Mouse (Mus musculus): ENCODE data around the gene Hspb1. TPM values are rescaled to one million over a fixed set of nuclear protein-coding genes. Genes with fewer than 3 reads are reported as not detected.

The Hspb1 gene
- total RNA-seq, 1 experiment from 2014 or later = not detected

DNA sequence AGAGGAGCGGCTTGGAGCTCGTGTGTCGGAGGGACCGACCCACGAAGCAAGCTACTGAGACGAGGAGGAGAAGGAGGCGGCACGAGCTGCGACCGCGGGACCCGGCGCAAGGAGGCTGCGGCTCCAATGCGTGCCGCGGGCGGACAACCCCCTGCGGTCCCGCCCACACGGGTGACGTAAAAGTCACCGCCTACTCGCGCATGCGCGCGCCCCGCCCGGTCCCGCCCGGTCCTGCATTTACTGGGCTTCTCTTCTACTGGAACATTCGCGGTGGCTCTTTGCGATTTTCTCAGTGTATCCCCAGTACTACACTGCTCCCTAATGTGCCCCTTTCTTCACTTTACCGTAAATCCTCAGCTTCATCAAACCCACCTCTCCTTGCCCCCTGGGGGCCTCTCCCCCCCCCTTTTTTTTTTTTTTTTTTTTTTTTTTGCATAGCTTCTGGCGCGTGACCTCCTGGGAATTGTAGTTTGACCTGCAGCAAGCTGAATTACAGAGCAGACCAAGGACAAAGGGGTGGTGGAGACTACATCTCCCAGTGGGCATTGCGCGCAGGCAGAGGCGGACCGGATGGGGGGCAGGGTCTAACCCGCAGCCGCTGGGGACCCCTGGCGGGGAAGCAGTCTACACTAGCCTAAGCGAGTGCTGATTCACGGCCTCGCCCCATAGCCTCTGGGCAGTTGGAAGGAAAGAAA is 46.9 kb downstream of the Hspb1 start, which contains the start of gene Ywhag:
TSS of gene Ywhag (minus strand) at position 136 of the 695 bp plus-strand sequence.
- ATAC-seq (ENCODE audit: extremely low read depth, insufficient number of reproducible peaks, low FRiP score, poor library complexity, severe bottlenecking) = peak; percentile 88

DNA sequence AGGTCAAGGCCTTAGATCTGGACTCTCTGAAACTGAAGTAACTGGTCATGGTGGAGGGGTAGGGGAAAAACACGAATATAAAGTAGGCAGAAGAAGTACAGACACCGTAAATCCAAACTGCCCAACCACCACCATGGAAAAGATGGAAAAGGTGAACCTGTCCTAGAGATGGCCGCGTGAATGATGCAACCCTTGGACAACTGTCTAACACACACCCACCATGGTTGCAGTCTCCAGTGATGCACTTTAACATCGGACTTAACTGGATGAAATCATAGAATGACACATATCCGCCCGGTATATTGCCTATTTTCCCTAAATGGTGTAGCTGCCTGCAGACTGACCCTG is 47.4 kb downstream of the Hspb1 start:
- no peak for ATAC-seq (ENCODE audit: extremely low read depth, insufficient number of reproducible peaks, low FRiP score, poor library complexity, severe bottlenecking)

GRCm38 (mm10) chr5:135935641-135936190 is 48.0 kb downstream of the Hspb1 start:
- ATAC-seq (ENCODE audit: extremely low read depth, insufficient number of reproducible peaks, low FRiP score, poor library complexity, severe bottlenecking) = no peak

Other genes with a start within 250 kb of the Hspb1 start
- gene Por, start 217.9 kb upstream of the Hspb1 start, total RNA-seq (2017) = 118 and 124 TPM in 2 replicates
- 28.9 and 30.5 TPM in 2 replicates for gene Tmem120a, start 143.5 kb upstream of the Hspb1 start, total RNA-seq (2017)
- gene Styxl1, start 109.5 kb upstream of the Hspb1 start, total RNA-seq (2017) = 0.93 and 1.1 TPM in 2 replicates
- 138 and 141 TPM in 2 replicates for gene Mdh2, start 109.4 kb upstream of the Hspb1 start, total RNA-seq (2017)
- not detected in 2 replicates for gene Srrm3, start 81.0 kb upstream of the Hspb1 start, total RNA-seq (2017)
- gene Ywhag, start 46.7 kb downstream of the Hspb1 start, total RNA-seq (2017) = 66.7 and 70.0 TPM in 2 replicates
- gene Ssc4d, start 86.6 kb downstream of the Hspb1 start, total RNA-seq (2017) = 5.0 and 5.6 TPM in 2 replicates
- gene Zp3, start 92.2 kb downstream of the Hspb1 start, total RNA-seq (2017) = not detected in 2 replicates
- 13.0 and 13.7 TPM in 2 replicates for gene Dtx2, start 106.9 kb downstream of the Hspb1 start, total RNA-seq (2017)
- gene Upk3b, start 150.6 kb downstream of the Hspb1 start, total RNA-seq (2017) = not detected in 2 replicates
- gene Upk3bl, start 166.6 kb downstream of the Hspb1 start, total RNA-seq (2017) = 0.61 and 2.8 TPM in 2 replicates
- gene Rasa4, start 196.0 kb downstream of the Hspb1 start, total RNA-seq (2017) = 7.3 and 8.5 TPM in 2 replicates
- gene Polr2j, start 228.7 kb downstream of the Hspb1 start, total RNA-seq (2017) = 47.6 and 55.0 TPM in 2 replicates
- gene Lrwd1, start 248.2 kb downstream of the Hspb1 start, total RNA-seq (2017) = 32.9 and 34.4 TPM in 2 replicates
- gene Alkbh4, start 248.2 kb downstream of the Hspb1 start, total RNA-seq (2017) = 3.7 and 7.9 TPM in 2 replicates

Data from neutrophil, adult 5-6 weeks (primary cell).